Mouse (Mus musculus): ENCODE results near the gene Kcnj9. TPM values are rescaled to one million over a fixed set of nuclear protein-coding genes. Genes with fewer than 3 reads are reported as not detected.

Gene Kcnj9
- polyA plus RNA-seq, 1 experiment from 2014 or later = 1.4 TPM

DNA sequence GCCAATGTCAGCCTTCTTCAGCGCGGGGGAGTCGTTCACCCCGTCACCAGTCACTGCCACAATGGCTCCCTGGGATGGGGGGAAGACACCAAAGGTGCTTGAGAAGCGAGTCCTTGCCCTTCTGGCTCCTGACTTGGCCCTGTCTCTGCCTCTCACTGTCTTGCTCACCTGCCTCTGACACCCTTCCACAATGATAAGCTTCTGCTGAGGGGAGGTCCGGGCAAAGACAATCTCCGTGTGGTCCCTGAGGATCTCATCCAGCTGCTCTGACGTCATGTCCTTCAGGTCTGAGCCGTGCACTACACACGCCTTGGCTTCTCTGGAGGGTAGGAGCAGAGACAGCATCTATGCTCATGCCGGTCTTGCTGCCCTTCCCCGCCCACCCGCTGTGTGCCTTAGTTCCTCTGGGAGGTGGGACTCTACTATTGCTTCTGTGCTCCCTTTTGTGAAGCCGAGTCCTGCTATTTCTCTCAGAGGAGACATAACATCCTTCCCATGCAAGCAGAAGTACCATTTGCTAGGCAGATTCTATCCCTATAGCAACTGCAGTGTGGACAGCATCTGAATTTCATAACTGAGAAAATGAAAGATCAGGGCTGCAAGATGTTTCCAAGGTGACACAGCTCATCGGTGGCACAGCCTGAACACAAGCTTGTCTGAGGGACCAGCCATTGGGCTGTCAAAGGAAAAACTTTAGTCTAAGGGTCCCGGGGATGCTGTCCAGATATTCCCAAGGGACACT is 49.2 kb downstream of the Kcnj9 start:
- H3K4me3 ChIP-seq = no peak overlapping the region
- no peak overlapping the region for H3K9ac ChIP-seq
- H3K4me2 ChIP-seq (replicated peaks) = no peak overlapping the region
- no peaks in the 10 kb centered on the region for H3K9me3 ChIP-seq
- ATAC-seq (ENCODE audit: low FRiP score, low read depth) = no peak
- no peaks in the 10 kb centered on the region for H3K36me3 ChIP-seq
- H3K27me3 ChIP-seq (replicated peaks) = no peaks in the 10 kb centered on the region
- no peak overlapping the region for H3K27ac ChIP-seq
- H3K4me1 ChIP-seq = no peaks in the 10 kb centered on the region
- WGBS = 82% methylated on average over 16 of the region's 16 CpGs

DNA sequence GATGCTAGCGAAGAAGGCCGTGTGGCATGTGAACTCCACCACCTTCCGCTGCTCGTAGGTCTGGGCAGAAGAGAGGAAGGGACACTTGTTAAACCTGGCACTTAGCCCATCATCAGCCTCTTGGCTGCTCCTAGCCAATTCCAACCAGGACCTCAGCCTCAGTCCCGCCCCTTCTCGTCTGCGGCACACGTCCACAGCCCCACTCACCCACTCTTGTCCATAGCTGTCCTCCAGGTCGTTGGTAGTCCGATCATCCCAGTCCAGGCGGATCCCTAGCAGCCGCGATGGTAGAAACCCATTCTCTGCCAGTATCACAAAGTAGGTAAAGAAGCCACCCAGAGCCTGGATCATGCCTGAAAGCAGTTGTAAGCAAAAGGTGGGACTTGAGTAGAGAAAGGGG is 50.8 kb downstream of the Kcnj9 start:
- H3K27me3 ChIP-seq (replicated peaks) = no peaks in the 10 kb centered on the region
- H3K4me1 ChIP-seq = no peaks in the 10 kb centered on the region
- H3K4me3 ChIP-seq = no peak overlapping the region
- H3K36me3 ChIP-seq = no peaks in the 10 kb centered on the region
- no peak overlapping the region for H3K4me2 ChIP-seq (replicated peaks)
- WGBS = 96% methylated on average over 13 of the region's 13 CpGs
- ATAC-seq (ENCODE audit: low FRiP score, low read depth) = no peak
- no peaks in the 10 kb centered on the region for H3K9me3 ChIP-seq
- no peak overlapping the region for H3K27ac ChIP-seq
- H3K9ac ChIP-seq = no peak overlapping the region

DNA sequence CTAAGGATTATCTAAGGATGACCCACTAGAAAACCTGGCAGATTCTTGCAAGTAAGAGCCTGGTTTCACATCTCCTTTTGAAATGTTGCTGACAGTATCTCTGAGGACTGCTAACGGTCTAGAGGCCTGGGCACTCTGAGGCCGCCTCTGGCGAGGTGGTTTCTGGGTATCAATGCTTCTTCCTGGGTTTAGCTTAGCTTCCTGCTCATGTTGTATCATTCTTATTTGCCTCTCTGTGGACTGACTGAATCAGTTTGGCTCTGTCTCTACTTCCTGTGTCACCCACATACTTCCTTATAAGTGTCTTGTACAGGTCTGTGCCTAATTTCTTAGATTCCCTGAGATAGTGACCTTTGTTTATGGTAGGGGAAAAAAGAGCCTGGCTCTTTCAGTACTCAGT is 51.9 kb downstream of the Kcnj9 start:
- no peak overlapping the region for H3K27ac ChIP-seq
- H3K4me2 ChIP-seq (replicated peaks) = no peak overlapping the region
- WGBS = 86% methylated on average over 3 of the region's 3 CpGs
- no peaks in the 10 kb centered on the region for H3K36me3 ChIP-seq
- no peak overlapping the region for H3K4me3 ChIP-seq
- no peak overlapping the region for H3K9ac ChIP-seq
- ATAC-seq (ENCODE audit: low FRiP score, low read depth) = no peak
- H3K9me3 ChIP-seq = no peaks in the 10 kb centered on the region
- no peaks in the 10 kb centered on the region for H3K27me3 ChIP-seq (replicated peaks)
- H3K4me1 ChIP-seq = no peaks in the 10 kb centered on the region

GRCm38 (mm10) chr1:172274547-172274946 is 54.6 kb downstream of the Kcnj9 start:
- H3K4me3 ChIP-seq = no peak overlapping the region
- no peaks in the 10 kb centered on the region for H3K27me3 ChIP-seq (replicated peaks)
- H3K9me3 ChIP-seq = no peaks in the 10 kb centered on the region
- ATAC-seq (ENCODE audit: low FRiP score, low read depth) = no peak
- no peak overlapping the region for H3K4me2 ChIP-seq (replicated peaks)
- H3K4me1 ChIP-seq = peaks cover 9% of the 10 kb centered on the region
- H3K27ac ChIP-seq = no peak overlapping the region
- WGBS = 74% methylated on average over 5 of the region's 5 CpGs
- H3K36me3 ChIP-seq = no peaks in the 10 kb centered on the region
- H3K9ac ChIP-seq = no peak overlapping the region

DNA sequence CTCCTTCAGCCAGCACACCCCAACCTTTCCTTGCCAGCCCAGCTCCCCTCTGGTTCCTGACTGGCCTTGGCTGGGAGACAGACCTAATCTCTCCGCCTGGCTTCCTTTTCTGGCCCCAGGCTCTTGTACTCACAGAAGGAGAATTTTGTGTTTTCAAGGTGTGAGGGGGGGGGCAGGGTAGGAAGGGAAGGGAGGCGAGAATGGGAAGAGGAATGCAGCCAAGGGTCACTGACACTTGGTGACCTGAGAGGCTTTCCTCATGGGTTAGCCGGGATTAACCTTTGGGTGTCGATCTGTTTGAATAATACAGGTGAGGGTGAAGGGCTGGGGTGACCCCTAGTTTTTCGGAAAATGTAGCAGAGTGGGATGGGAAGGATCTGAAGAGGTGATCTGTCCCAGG is 55.0 kb downstream of the Kcnj9 start:
- Histone ChIP-seq H3K27ac (no peak overlapping the region), H3K27me3 (replicated peaks) (no peaks in the 10 kb centered on the region), H3K4me1 (peaks cover 9% of the 10 kb centered on the region), H3K9ac (no peak overlapping the region), H3K4me3 (no peak overlapping the region), H3K36me3 (no peaks in the 10 kb centered on the region), H3K9me3 (no peaks in the 10 kb centered on the region), H3K4me2 (replicated peaks) (no peak overlapping the region)
- ATAC-seq (ENCODE audit: low FRiP score, low read depth) = no peak
- WGBS = 75% methylated on average over 5 of the region's 5 CpGs

DNA sequence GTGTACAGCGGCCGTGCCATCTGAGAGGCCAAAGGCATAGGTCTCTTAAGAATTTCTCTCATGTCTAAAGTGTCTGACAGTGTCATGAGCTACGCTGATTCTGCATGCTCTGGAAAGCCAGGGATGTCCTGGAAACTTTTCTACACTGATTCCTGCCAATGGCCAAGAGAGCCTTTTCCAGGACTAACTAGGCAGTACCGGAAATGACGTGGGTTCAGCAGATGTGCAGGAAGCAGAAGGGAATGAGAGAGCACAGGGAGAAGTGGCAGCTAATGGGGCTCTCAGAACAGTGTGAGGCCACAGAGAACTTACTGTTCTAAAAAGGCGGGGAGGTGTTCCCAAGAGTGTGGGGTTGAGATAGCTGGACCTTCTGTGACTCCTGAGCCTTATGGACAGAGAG is 55.7 kb downstream of the Kcnj9 start:
- Histone ChIP-seq H3K27me3 (replicated peaks) (no peaks in the 10 kb centered on the region), H3K4me1 (peaks cover 9% of the 10 kb centered on the region), H3K9me3 (no peaks in the 10 kb centered on the region), H3K27ac (no peak overlapping the region), H3K9ac (no peak overlapping the region), H3K4me3 (no peak overlapping the region), H3K4me2 (replicated peaks) (no peak overlapping the region), H3K36me3 (no peaks in the 10 kb centered on the region)
- no peak for ATAC-seq (ENCODE audit: low FRiP score, low read depth)
- WGBS = 91% methylated on average over 6 of the region's 6 CpGs

GRCm38 (mm10) chr1:172271765-172272164 is 57.4 kb downstream of the Kcnj9 start:
- Histone ChIP-seq H3K9ac (no peak overlapping the region), H3K36me3 (no peaks in the 10 kb centered on the region), H3K4me2 (replicated peaks) (peak overlapping the region; percentile 5; the same call in 1 of the 2 replicates), H3K9me3 (no peaks in the 10 kb centered on the region), H3K27me3 (replicated peaks) (no peaks in the 10 kb centered on the region), H3K4me1 (peaks cover 9% of the 10 kb centered on the region), H3K4me3 (no peak overlapping the region), H3K27ac (no peak overlapping the region)
- WGBS = 42% methylated on average over 10 of the region's 10 CpGs
- ATAC-seq (ENCODE audit: low FRiP score, low read depth) = peak; percentile 78

DNA sequence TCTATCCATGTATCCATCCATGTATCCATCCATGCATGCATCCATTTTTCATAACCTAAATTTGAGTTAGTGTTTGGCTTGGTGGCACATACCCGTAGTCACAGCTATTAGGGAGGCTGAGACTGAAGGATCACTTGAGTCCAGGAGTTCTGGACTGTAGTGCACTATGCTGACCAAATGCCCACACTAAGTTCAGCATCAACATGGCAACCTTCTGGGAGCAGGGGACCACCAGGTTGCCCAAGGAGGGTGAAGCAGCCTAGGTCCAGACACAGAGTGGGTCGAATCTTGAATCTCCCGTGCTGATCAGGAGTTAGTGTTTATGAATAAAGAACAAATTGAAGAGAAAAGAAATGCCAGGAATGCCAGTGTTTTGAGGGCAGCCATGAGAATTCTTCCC is 57.9 kb downstream of the Kcnj9 start:
- no peak overlapping the region for H3K4me3 ChIP-seq
- peaks cover 9% of the 10 kb centered on the region for H3K4me1 ChIP-seq
- no peaks in the 10 kb centered on the region for H3K27me3 ChIP-seq (replicated peaks)
- ATAC-seq (ENCODE audit: low FRiP score, low read depth) = 0 out of 2 replicates have a peak, but pooled peaks have one; percentile 33
- WGBS = 71% methylated on average over 3 of the region's 3 CpGs
- no peak overlapping the region for H3K27ac ChIP-seq
- no peaks in the 10 kb centered on the region for H3K9me3 ChIP-seq
- H3K4me2 ChIP-seq (replicated peaks) = peak overlapping the region; percentile 5; the same call in 1 of the 2 replicates
- H3K36me3 ChIP-seq = no peaks in the 10 kb centered on the region
- H3K9ac ChIP-seq = no peak overlapping the region

Other genes starting within 250 kb of the Kcnj9 start
- 216 and 227 TPM in 2 replicates for gene Copa, start 246.8 kb downstream of the Kcnj9 start, polyA plus RNA-seq (2016; fragmentation: Nextera tagmentation; extraction: Ambion mirVana)
- 132 and 137 TPM in 2 replicates for gene Ncstn, start 246.5 kb downstream of the Kcnj9 start, polyA plus RNA-seq (2016; fragmentation: Nextera tagmentation; extraction: Ambion mirVana)
- 191 TPM in 2 replicates for gene Pex19, start 202.6 kb downstream of the Kcnj9 start, polyA plus RNA-seq (2016; fragmentation: Nextera tagmentation; extraction: Ambion mirVana)
- gene Dcaf8, start 181.2 kb downstream of the Kcnj9 start, polyA plus RNA-seq (2016; fragmentation: Nextera tagmentation; extraction: Ambion mirVana) = 127 and 128 TPM in 2 replicates
- 293 and 305 TPM in 2 replicates for gene Pea15a, start 122.5 kb downstream of the Kcnj9 start, polyA plus RNA-seq (2016; fragmentation: Nextera tagmentation; extraction: Ambion mirVana)
- gene Casq1, start 109.5 kb downstream of the Kcnj9 start, polyA plus RNA-seq (2016; fragmentation: Nextera tagmentation; extraction: Ambion mirVana) = 2.1 TPM in 2 replicates
- gene Atp1a4, start 70.9 kb downstream of the Kcnj9 start, polyA plus RNA-seq (2016; fragmentation: Nextera tagmentation; extraction: Ambion mirVana) = not detected in 2 replicates
- 165 and 171 TPM in 2 replicates for gene Igsf8, start 67.7 kb downstream of the Kcnj9 start, polyA plus RNA-seq (2016; fragmentation: Nextera tagmentation; extraction: Ambion mirVana)
- gene Atp1a2, start 31.3 kb downstream of the Kcnj9 start, polyA plus RNA-seq (2016; fragmentation: Nextera tagmentation; extraction: Ambion mirVana) = 14.5 and 14.9 TPM in 2 replicates
- gene Kcnj10, start 11.9 kb upstream of the Kcnj9 start, polyA plus RNA-seq (2016; fragmentation: Nextera tagmentation; extraction: Ambion mirVana) = 0.96 and 1.3 TPM in 2 replicates
- 8.3 and 9.4 TPM in 2 replicates for gene Pigm, start 47.2 kb upstream of the Kcnj9 start, polyA plus RNA-seq (2016; fragmentation: Nextera tagmentation; extraction: Ambion mirVana)
- 0.19 TPM in 1 of 2 replicates, not detected in the other for gene Slamf9, start 146.0 kb upstream of the Kcnj9 start, polyA plus RNA-seq (2016; fragmentation: Nextera tagmentation; extraction: Ambion mirVana)
- gene Igsf9, start 152.5 kb upstream of the Kcnj9 start, polyA plus RNA-seq (2016; fragmentation: Nextera tagmentation; extraction: Ambion mirVana) = 83.5 and 84.1 TPM in 2 replicates
- 105 and 131 TPM in 2 replicates for gene Tagln2, start 170.7 kb upstream of the Kcnj9 start, polyA plus RNA-seq (2016; fragmentation: Nextera tagmentation; extraction: Ambion mirVana)
- 2.3 and 2.5 TPM in 2 replicates for gene Cfap45, start 191.5 kb upstream of the Kcnj9 start, polyA plus RNA-seq (2016; fragmentation: Nextera tagmentation; extraction: Ambion mirVana)
- gene Vsig8, start 226.6 kb upstream of the Kcnj9 start, polyA plus RNA-seq (2016; fragmentation: Nextera tagmentation; extraction: Ambion mirVana) = 0.31 and 0.58 TPM in 2 replicates

All from neural tube, embryonic 12.5 days (tissue).